Mouse (Mus musculus): ENCODE data around the gene Hist1h4j. TPM values are rescaled to one million over a fixed set of nuclear protein-coding genes. Genes with fewer than 3 reads are reported as not detected.

Hist1h4j gene
- polyA plus RNA-seq (2015; fragmentation: Nextera tagmentation; extraction: Ambion mirVana), result 0.21 TPM in 1 of 2 replicates, not detected in the other

GRCm38 (mm10) chr13:21734906-21735767 lies at the start of gene Hist1h4j:
TSS of gene Hist1h4j (plus strand) at chr13:21735064.

DNA sequence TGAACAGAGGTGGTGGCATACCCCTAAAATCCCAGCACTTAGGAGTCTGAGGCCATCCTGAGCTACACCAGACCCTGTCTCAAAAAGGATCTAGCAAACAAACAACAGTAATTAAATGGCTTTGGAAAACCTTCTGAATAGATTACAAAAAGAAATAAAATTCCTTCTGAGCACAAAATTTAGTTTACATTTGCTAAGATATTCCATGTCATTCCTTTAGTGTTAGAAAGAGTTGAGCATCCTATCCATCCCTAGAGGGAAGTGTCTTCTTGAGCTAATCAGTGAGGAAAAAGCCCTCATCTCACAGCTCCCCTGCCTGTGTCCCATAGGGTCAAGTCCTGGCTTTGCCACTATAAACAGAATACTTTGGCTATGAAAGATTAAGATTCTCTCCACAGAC lies 37.1 kb upstream of the Hist1h4j start, which contains the start of gene Olfr1359:
TSS of gene Olfr1359 (plus strand) at position 301 of the 400 bp plus-strand sequence.

DNA sequence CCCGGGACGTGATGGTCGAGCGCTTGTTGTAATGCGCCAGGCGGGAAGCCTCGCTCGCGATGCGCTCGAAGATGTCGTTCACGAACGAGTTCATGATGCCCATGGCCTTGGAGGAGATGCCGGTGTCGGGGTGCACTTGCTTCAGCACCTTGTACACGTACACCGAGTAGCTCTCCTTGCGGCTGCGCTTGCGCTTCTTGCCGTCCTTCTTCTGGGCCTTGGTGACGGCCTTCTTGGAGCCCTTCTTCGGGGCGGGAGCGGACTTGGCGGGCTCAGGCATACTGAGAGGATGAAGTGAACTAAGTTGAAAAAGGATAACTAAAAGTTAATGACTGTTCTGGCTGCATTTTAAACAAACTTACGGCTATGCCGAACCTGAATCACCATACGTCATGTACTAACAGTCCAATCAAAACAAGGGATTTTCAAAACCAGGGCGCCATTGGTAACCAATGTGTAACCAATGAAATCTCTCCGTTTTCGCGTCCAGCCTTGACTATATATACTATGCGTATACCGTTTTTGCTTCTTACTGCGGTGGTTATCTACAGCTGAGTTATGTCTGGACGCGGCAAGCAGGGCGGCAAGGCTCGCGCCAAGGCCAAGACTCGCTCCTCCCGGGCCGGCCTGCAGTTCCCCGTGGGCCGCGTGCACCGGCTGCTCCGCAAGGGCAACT lies 18.9 kb upstream of the Hist1h4j start, which contains the start of the genes Hist1h2bl and Hist1h2ai:
TSS of gene Hist1h2bl (minus strand) at position 280 of the 676 bp plus-strand sequence.
TSS of gene Hist1h2ai (plus strand) at position 559 of the 676 bp plus-strand sequence.

GRCm38 (mm10) chr13:21717397-21718357 lies 17.2 kb upstream of the Hist1h4j start, which contains the start of gene Hist1h3h:
TSS of gene Hist1h3h (plus strand) at chr13:21717659.

DNA sequence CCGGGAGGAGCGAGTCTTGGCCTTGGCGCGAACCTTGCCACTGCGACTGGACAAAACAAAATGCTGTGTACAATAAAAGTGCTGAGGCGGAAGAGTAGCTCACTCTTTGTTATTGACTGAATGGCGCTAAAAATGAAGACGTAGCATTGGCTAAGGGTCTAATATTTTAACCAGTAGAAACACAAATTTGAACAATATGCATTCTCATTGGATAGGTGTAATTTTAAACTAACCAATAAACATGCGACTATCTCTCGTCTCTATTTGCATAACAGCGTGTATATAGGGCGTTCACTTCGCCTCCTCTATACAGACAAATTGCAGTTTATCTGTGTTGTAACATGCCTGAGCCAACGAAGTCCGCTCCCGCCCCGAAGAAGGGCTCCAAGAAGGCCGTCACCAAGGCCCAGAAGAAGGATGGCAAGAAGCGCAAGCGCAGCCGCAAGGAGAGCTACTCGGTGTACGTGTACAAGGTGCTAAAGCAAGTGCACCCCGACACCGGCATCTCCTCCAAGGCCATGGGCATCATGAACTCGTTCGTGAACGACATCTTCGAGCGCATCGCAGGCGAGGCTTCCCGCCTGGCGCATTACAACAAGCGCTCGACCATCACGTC lies 13.0 kb upstream of the Hist1h4j start, which contains the start of gene Hist1h2bm:
TSS of gene Hist1h2bm (plus strand) at position 288 of the 616 bp plus-strand sequence.

GRCm38 (mm10) chr13:21750159-21751017 lies 15.5 kb downstream of the Hist1h4j start, which contains the start of gene Hist1h4k:
TSS of gene Hist1h4k (minus strand) at chr13:21750505.

GRCm38 (mm10) chr13:21753524-21754285 lies 18.8 kb downstream of the Hist1h4j start, which contains the start of the genes Hist1h2ak and Hist1h2bn:
TSS of gene Hist1h2ak (minus strand) at chr13:21753827.
TSS of gene Hist1h2bn (plus strand) at chr13:21754123.

GRCm38 (mm10) chr13:21779767-21780731 lies 45.2 kb downstream of the Hist1h4j start, which contains the start of gene Hist1h1b:
TSS of gene Hist1h1b (minus strand) at chr13:21780625.

DNA sequence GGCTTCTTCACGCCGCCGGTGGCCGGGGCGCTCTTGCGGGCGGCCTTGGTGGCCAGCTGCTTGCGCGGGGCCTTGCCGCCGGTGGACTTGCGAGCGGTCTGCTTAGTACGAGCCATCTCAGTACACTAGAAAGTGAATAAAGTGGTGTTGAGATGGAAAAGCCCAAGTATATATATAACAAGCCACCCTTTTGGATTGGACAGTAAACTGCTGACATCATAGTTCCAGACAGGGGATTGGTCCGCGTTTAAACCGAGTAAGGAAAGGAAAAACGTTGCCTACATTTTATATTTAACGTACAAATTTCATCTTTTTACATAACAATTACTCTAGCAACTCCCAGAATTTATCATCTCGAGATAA lies 48.4 kb downstream of the Hist1h4j start, which contains the start of gene Hist1h3i:
TSS of gene Hist1h3i (minus strand) at position 116 of the 363 bp plus-strand sequence.

Small RNA genes within 50 kb of the gene (microRNA-seq; reads per million reads assigned to microRNA genes)
- gene Gm44357 (not detected), gene Gm44367 (not detected), gene Gm44454 (not detected)

Other genes starting within 250 kb of the Hist1h4j start
- 0.37 and 0.65 TPM in 2 replicates for gene AK157302, start 239.8 kb upstream of the Hist1h4j start, polyA plus RNA-seq (2015; fragmentation: Nextera tagmentation; extraction: Ambion mirVana)
- 9.1 and 11.5 TPM in 2 replicates for gene Gm11273, start 233.6 kb upstream of the Hist1h4j start, polyA plus RNA-seq (2015; fragmentation: Nextera tagmentation; extraction: Ambion mirVana)
- 3.5 and 4.0 TPM in 2 replicates for gene Zkscan8, start 203.9 kb upstream of the Hist1h4j start, polyA plus RNA-seq (2015; fragmentation: Nextera tagmentation; extraction: Ambion mirVana)
- gene Olfr1366, start 192.3 kb upstream of the Hist1h4j start, polyA plus RNA-seq (2015; fragmentation: Nextera tagmentation; extraction: Ambion mirVana), result 0.14 and 0.17 TPM in 2 replicates
- 0.09 and 0.11 TPM in 2 replicates for gene Olfr1535, start 175.2 kb upstream of the Hist1h4j start, polyA plus RNA-seq (2015; fragmentation: Nextera tagmentation; extraction: Ambion mirVana)
- not detected in 2 replicates for gene Olfr1364, start 153.3 kb upstream of the Hist1h4j start, polyA plus RNA-seq (2015; fragmentation: Nextera tagmentation; extraction: Ambion mirVana)
- gene Olfr1362, start 121.0 kb upstream of the Hist1h4j start, polyA plus RNA-seq (2015; fragmentation: Nextera tagmentation; extraction: Ambion mirVana), result not detected in 2 replicates
- gene Olfr11, start 92.5 kb upstream of the Hist1h4j start, polyA plus RNA-seq (2015; fragmentation: Nextera tagmentation; extraction: Ambion mirVana), result not detected in 2 replicates
- gene Olfr1361, start 71.7 kb upstream of the Hist1h4j start, polyA plus RNA-seq (2015; fragmentation: Nextera tagmentation; extraction: Ambion mirVana), result not detected in 2 replicates
- gene Olfr1360, start 57.7 kb upstream of the Hist1h4j start, polyA plus RNA-seq (2015; fragmentation: Nextera tagmentation; extraction: Ambion mirVana), result not detected in 2 replicates
- not detected in 2 replicates for gene Olfr1359, start 37.0 kb upstream of the Hist1h4j start, polyA plus RNA-seq (2015; fragmentation: Nextera tagmentation; extraction: Ambion mirVana)
- not detected in 2 replicates for gene Hist1h2bl, start 18.9 kb upstream of the Hist1h4j start, polyA plus RNA-seq (2015; fragmentation: Nextera tagmentation; extraction: Ambion mirVana)
- 2.3 and 6.6 TPM in 2 replicates for gene Hist1h2ai, start 18.6 kb upstream of the Hist1h4j start, polyA plus RNA-seq (2015; fragmentation: Nextera tagmentation; extraction: Ambion mirVana)
- 0.86 TPM in 1 of 2 replicates, not detected in the other for gene Hist1h3h, start 17.4 kb upstream of the Hist1h4j start, polyA plus RNA-seq (2015; fragmentation: Nextera tagmentation; extraction: Ambion mirVana)
- 0.49 TPM in 1 of 2 replicates, not detected in the other for gene Hist1h2bm, start 13.0 kb upstream of the Hist1h4j start, polyA plus RNA-seq (2015; fragmentation: Nextera tagmentation; extraction: Ambion mirVana)
- gene Hist1h4k, start 15.4 kb downstream of the Hist1h4j start, polyA plus RNA-seq (2015; fragmentation: Nextera tagmentation; extraction: Ambion mirVana), result 1.3 and 1.8 TPM in 2 replicates
- gene Hist1h2ak, start 18.8 kb downstream of the Hist1h4j start, polyA plus RNA-seq (2015; fragmentation: Nextera tagmentation; extraction: Ambion mirVana), result 3.2 and 4.2 TPM in 2 replicates
- 0.58 TPM in 1 of 2 replicates, not detected in the other for gene Hist1h2bn, start 19.1 kb downstream of the Hist1h4j start, polyA plus RNA-seq (2015; fragmentation: Nextera tagmentation; extraction: Ambion mirVana)
- 2.4 and 2.9 TPM in 2 replicates for gene Hist1h1b, start 45.6 kb downstream of the Hist1h4j start, polyA plus RNA-seq (2015; fragmentation: Nextera tagmentation; extraction: Ambion mirVana)
- gene Hist1h3i, start 48.3 kb downstream of the Hist1h4j start, polyA plus RNA-seq (2015; fragmentation: Nextera tagmentation; extraction: Ambion mirVana), result 12.2 and 12.5 TPM in 2 replicates
- gene Hist1h2an, start 52.2 kb downstream of the Hist1h4j start, polyA plus RNA-seq (2015; fragmentation: Nextera tagmentation; extraction: Ambion mirVana), result 2.3 and 3.8 TPM in 2 replicates
- gene Hist1h2bp, start 52.4 kb downstream of the Hist1h4j start, polyA plus RNA-seq (2015; fragmentation: Nextera tagmentation; extraction: Ambion mirVana), result 0.71 TPM in 1 of 2 replicates, not detected in the other
- gene Hist1h2bq, start 75.1 kb downstream of the Hist1h4j start, polyA plus RNA-seq (2015; fragmentation: Nextera tagmentation; extraction: Ambion mirVana), result 1.8 and 3.8 TPM in 2 replicates
- gene Hist1h2ao, start 75.4 kb downstream of the Hist1h4j start, polyA plus RNA-seq (2015; fragmentation: Nextera tagmentation; extraction: Ambion mirVana), result not detected in 2 replicates
- not detected in 2 replicates for gene Hist1h4m, start 76.7 kb downstream of the Hist1h4j start, polyA plus RNA-seq (2015; fragmentation: Nextera tagmentation; extraction: Ambion mirVana)
- 2.5 and 3.3 TPM in 2 replicates for gene Hist1h4n, start 97.1 kb downstream of the Hist1h4j start, polyA plus RNA-seq (2015; fragmentation: Nextera tagmentation; extraction: Ambion mirVana)
- gene Hist1h2ap, start 98.4 kb downstream of the Hist1h4j start, polyA plus RNA-seq (2015; fragmentation: Nextera tagmentation; extraction: Ambion mirVana), result 265 and 280 TPM in 2 replicates
- 1.7 and 4.2 TPM in 2 replicates for gene Hist1h2br, start 98.7 kb downstream of the Hist1h4j start, polyA plus RNA-seq (2015; fragmentation: Nextera tagmentation; extraction: Ambion mirVana)
- 5.3 and 6.1 TPM in 2 replicates for gene Zfp184, start 210.0 kb downstream of the Hist1h4j start, polyA plus RNA-seq (2015; fragmentation: Nextera tagmentation; extraction: Ambion mirVana)
- not detected in 2 replicates for gene Pom121l2, start 246.1 kb downstream of the Hist1h4j start, polyA plus RNA-seq (2015; fragmentation: Nextera tagmentation; extraction: Ambion mirVana)